13 mouse cellular contexts compared by ENCODE assay signal in the genomic region with DNA sequence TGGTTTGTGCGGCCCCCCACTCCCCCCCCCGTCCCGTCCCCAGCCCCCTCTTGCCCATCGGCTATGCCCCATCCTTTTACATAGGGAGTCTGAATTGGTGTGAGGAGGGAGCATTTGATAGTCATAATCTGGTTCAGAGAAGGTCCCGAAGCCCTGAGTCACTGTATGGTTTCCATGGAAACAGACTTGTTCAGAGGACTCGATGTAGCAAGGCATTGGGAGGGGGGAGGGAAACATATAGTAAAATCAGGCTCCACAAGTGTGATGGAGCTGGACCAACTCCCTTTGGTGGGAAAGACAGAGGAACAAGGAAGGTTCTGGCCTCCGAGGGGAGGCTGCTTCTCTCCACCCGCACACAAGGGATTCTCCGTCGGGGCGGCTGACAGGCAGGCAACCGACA. TPM values are rescaled to one million over a fixed set of nuclear protein-coding genes. Genes with fewer than 3 reads are reported as not detected.
A peak's percentile ranks its signal among the peaks of the same experiment; 100 is the strongest.
DNase-seq lines count a peak whose midpoint lies in the region; ATAC-seq and TF ChIP-seq lines count a peak whose summit lies in the region.
"Had no signal": no experiment of that assay in that cellular context is flagged by ENCODE, and none has a peak within 500 bp of the region (broad histone marks: within the 10 kb centered on the region; RNA-seq: fewer than 3 reads in every experiment).

No protein-coding gene starts in this region.

- DNase-seq in neural tube, embryonic 10.5 days (ENCODE audit: extremely low spot score, low spot score): no peak
- peak; percentile 33 for DNase-seq in forebrain, embryonic 10.5 days (ENCODE audit: extremely low spot score, low spot score)
- peak; percentile 79 for DNase-seq in hindbrain, postnatal 0 days (ENCODE audit: low spot score)
- DNase-seq in gastrocnemius, postnatal 10 days: no peak
- DNase-seq in gastrocnemius, postnatal 4 days (ENCODE audit: low spot score in 2 of 2): no peak
- no peak for DNase-seq in lung, adult 18-20 months
- DNase-seq: adrenal gland, adult 2 months; cerebellum, postnatal 25 days; heart, adult 18-20 months had no signal

- H3K36me3 ChIP-seq in neural tube, embryonic 12.5 days: no peaks in the 10 kb centered on the region
- no peaks in the 10 kb centered on the region for H3K36me3 ChIP-seq in forebrain, embryonic 10.5 days (replicated peaks)
- H3K36me3 ChIP-seq in hindbrain, postnatal 0 days (ENCODE audit: insufficient read depth, low read length): no peaks in the 10 kb centered on the region
- H3K36me3 ChIP-seq in heart, embryonic 12.5 days: no peaks in the 10 kb centered on the region
- H3K36me3 ChIP-seq: liver, embryonic 12.5 days had no signal

- no peak for TF ChIP-seq CTCF in hindbrain, postnatal 0 days (IDR thresholded peaks at IDR 0.05; ENCODE audit: low read depth)

- H3K4me3 ChIP-seq in neural tube, embryonic 12.5 days: no peak overlapping the region
- H3K4me3 ChIP-seq in forebrain, embryonic 10.5 days: peak overlapping the region; percentile 68; the same call in 1 of the 2 replicates
- H3K4me3 ChIP-seq in hindbrain, postnatal 0 days (ENCODE audit: low read length): peak overlapping the region; percentile 76; the same call in 1 of the 2 replicates
- H3K4me3 ChIP-seq in heart, embryonic 12.5 days: no peak overlapping the region
- H3K4me3 ChIP-seq: liver, embryonic 12.5 days had no signal

- ATAC-seq in neural tube, embryonic 12.5 days (ENCODE audit: low FRiP score, low read depth): no peak
- no peak for ATAC-seq in hindbrain, postnatal 0 days
- ATAC-seq in heart, embryonic 12.5 days (ENCODE audit: insufficient number of reproducible peaks, low FRiP score): no peak
- ATAC-seq: inflammation-experienced regulatory T-cells, adult 6 months; liver, embryonic 12.5 days had no signal

- WGBS in neural tube, embryonic 12.5 days: 24% methylated on average over 12 of the region's 12 CpGs
- WGBS in forebrain, embryonic 10.5 days: 26% methylated on average over 12 of the region's 12 CpGs
- 14% methylated on average over 12 of the region's 12 CpGs for WGBS in hindbrain, postnatal 0 days
- 25% methylated on average over 12 of the region's 12 CpGs for WGBS in heart, embryonic 12.5 days

- H3K4me1 ChIP-seq in neural tube, embryonic 12.5 days: peaks cover 34% of the 10 kb centered on the region
- peaks cover 70% of the 10 kb centered on the region for H3K4me1 ChIP-seq in forebrain, embryonic 10.5 days
- peaks cover 19% of the 10 kb centered on the region; the same call in 1 of the 2 replicates for H3K4me1 ChIP-seq in hindbrain, postnatal 0 days (ENCODE audit: insufficient read depth, low read length)
- H3K4me1 ChIP-seq in heart, embryonic 12.5 days (replicated peaks): peaks cover 10% of the 10 kb centered on the region; the same call in 1 of the 2 replicates

- H3K27me3 ChIP-seq in neural tube, embryonic 12.5 days (replicated peaks): peaks cover 28% of the 10 kb centered on the region
- H3K27me3 ChIP-seq in forebrain, embryonic 10.5 days (ENCODE audit: poor library complexity, severe bottlenecking): peaks cover 56% of the 10 kb centered on the region
- no peaks in the 10 kb centered on the region for H3K27me3 ChIP-seq in hindbrain, postnatal 0 days (ENCODE audit: insufficient read depth, low read length)
- peaks cover 72% of the 10 kb centered on the region for H3K27me3 ChIP-seq in heart, embryonic 12.5 days (replicated peaks)

- H3K27ac ChIP-seq in neural tube, embryonic 12.5 days: no peak overlapping the region
- peak overlapping the region; percentile 25; the same call in 1 of the 2 replicates for H3K27ac ChIP-seq in forebrain, embryonic 10.5 days
- H3K27ac ChIP-seq in hindbrain, postnatal 0 days: no peak overlapping the region
- no peak overlapping the region for H3K27ac ChIP-seq in heart, embryonic 12.5 days (ENCODE audit: poor library complexity, severe bottlenecking)
- H3K27ac ChIP-seq: liver, embryonic 12.5 days had no signal

- H3K9me3 ChIP-seq in neural tube, embryonic 12.5 days: no peaks in the 10 kb centered on the region
- H3K9me3 ChIP-seq in forebrain, embryonic 10.5 days: no peaks in the 10 kb centered on the region
- H3K9me3 ChIP-seq in hindbrain, postnatal 0 days (ENCODE audit: low read length): no peaks in the 10 kb centered on the region
- H3K9me3 ChIP-seq in heart, embryonic 12.5 days (replicated peaks): no peaks in the 10 kb centered on the region
- H3K9me3 ChIP-seq: liver, embryonic 12.5 days had no signal

- peak overlapping the region; percentile 99 for H3K4me2 ChIP-seq in neural tube, embryonic 12.5 days (replicated peaks)
- H3K4me2 ChIP-seq in hindbrain, postnatal 0 days (ENCODE audit: low read depth, low read length): peak overlapping the region; percentile 93
- H3K4me2 ChIP-seq in heart, embryonic 12.5 days: no peak overlapping the region
- H3K4me2 ChIP-seq: liver, embryonic 12.5 days had no signal

- H3K9ac ChIP-seq in neural tube, embryonic 12.5 days: no peak overlapping the region
- peak overlapping the region; percentile 30 for H3K9ac ChIP-seq in hindbrain, postnatal 0 days (replicated peaks; ENCODE audit: low read length)
- no peak overlapping the region for H3K9ac ChIP-seq in heart, embryonic 12.5 days
- H3K9ac ChIP-seq: liver, embryonic 12.5 days had no signal

RNA-seq across cellular contexts. Expression of gene Chst1, which starts 2.6 kb away (rescaled TPM):
- polyA plus RNA-seq in neural tube, embryonic 12.5 days (2016; fragmentation: Nextera tagmentation; extraction: Ambion mirVana): 8.4 and 10.8 TPM in 2 replicates
- 5.5 and 5.7 TPM in 2 replicates for polyA plus RNA-seq in forebrain, embryonic 10.5 days (2016; fragmentation: Nextera tagmentation; extraction: Ambion mirVana)
- 34.9 and 49.2 TPM in 2 replicates for total RNA-seq in hindbrain, postnatal 0 days (2014; rRNA removed)
- 23.2 and 24.4 TPM in 2 replicates for polyA plus RNA-seq in hindbrain, postnatal 0 days (2015; fragmentation: Nextera tagmentation; extraction: Ambion mirVana)
- 1 to 10 TPM; 4.9 to 6.1 TPM for total RNA-seq in gastrocnemius, postnatal 10 days (2021)
- 1 to 10 TPM; 7.9 to 8.8 TPM for total RNA-seq in gastrocnemius, postnatal 4 days (2021)
- 1.3 and 1.6 TPM in 2 replicates for polyA plus RNA-seq in heart, embryonic 12.5 days (2016; fragmentation: Nextera tagmentation; extraction: Ambion mirVana)
- polyA plus RNA-seq: inflammation-experienced regulatory T-cells, adult 6 months had no signal

Comparison
In these comparisons a context has a peak if more than half of its experiments do, and no peak if none do; other contexts are left out.
1. H3K4me3 ChIP-seq: peak in forebrain, embryonic 10.5 days (single experiment) and hindbrain, postnatal 0 days (single experiment); none in neural tube, embryonic 12.5 days (single experiment) and heart, embryonic 12.5 days (single experiment).
2. DNase-seq: peak in forebrain, embryonic 10.5 days (single experiment) and hindbrain, postnatal 0 days (single experiment); none in neural tube, embryonic 10.5 days (single experiment), gastrocnemius, postnatal 10 days (single experiment), gastrocnemius, postnatal 4 days (0 of 2) and lung, adult 18-20 months (0 of 2).